Mouse (Mus musculus): ENCODE data around the gene Fam83f.

Gene Fam83f

DNA sequence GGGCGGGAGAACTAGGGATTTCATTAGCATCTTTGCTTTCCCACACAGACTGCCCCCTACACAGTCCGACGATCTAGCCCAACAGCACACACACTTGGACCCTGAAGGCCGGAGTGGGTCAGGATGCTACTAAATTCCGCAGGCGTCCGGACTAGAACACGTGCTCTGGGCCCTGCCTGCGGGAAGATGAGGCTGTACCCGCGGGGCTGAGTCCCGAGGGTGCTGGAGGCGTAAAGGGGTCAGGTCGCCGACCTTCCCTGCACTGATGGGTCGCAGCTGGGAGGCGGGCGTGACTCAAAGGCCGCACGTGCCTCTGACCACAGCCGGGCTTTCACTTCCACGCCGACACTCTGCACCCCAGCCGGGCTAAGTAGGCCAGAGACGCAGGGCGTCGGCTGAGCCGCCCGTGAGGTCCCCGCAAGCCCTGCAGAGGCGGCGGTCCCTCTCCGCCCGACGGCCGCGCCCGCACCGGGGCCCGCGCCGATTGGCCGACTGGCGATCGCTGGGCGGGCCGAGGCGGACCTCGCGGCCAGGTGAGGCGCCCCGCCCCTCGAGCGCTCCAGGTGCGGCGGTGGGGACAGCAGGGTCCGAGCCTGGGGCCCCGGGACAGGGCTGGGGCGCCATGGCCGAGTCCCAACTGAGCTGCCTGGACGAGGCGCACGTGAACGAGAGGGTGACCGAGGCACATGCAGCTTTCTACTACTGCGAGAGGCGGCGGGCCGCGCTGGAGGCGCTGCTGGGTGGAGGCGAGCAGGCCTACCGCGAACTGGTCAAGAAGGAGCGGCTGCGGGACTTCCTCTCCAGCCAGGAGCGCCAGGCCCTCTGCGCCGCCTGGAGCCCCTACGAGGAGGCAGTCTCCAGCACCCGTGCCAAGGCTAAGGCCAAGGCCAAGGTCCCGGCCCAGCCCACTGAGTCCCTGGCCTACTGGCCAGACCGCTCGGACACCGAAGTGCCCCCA, at the start of gene Fam83f:
Gene Fam83f (plus strand): TSS at position 553 of the 958 bp plus-strand sequence.
- DNase-seq (ENCODE audit: low read depth), result no peak

DNA sequence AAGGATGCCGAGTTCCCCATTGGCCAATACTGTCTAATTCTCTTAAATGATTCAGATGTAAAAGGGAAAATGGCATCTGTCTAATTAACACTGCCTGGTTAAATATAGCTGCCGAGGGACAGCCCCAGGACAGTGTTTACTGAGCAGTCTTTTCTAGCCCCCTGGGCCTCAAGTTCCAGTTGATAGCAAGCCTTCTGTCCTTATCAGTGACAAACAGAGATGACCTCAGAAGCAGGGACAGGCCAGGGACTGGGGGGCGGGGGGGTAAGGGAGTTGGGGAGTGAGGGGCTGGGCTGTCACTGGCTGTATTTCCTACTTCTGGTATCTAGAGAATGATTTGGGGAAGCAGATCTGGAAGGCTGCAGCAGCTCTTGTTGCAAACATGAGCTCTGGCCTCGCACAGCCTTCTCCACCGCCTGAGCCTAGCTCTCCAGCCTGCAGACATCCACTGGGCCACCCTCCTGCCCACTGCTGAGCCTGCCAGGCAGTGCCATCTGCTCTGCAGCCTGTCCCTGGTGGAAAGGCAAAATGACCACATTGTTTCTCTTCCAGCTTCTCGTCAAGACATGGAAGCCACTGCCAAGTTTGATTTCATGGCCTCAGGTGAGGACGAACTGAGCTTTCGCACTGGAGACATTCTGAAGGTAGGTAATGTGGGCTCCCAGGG, 48.3 kb upstream of the Fam83f start:
- DNase-seq (ENCODE audit: low read depth), result no peak

- no peak for DNase-seq (ENCODE audit: low read depth)
These were observed 45.2 kb upstream of the Fam83f start for GRCm38 (mm10) chr15:80626472-80626871.

DNA sequence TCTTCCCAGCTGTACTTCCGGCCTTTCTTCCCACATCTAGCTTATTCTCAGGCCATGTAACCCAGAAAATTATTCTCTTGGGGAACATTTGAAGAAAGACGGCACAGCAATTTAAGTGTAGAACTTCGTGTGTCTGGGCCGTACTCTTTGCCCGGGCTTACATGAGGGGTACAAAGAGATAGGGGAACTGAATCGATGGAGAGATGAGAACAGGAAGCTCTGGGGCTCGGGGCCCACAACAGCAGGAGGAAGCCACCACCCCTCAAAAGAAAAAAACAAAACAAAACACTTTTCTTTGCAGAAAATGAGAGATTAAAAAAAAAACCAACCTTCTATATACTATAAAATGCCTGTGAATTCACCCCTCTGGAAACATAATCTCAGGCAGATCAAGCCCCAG, 41.5 kb upstream of the Fam83f start:
- no peak for DNase-seq (ENCODE audit: low read depth)

GRCm38 (mm10) chr15:80630711-80631110, 40.9 kb upstream of the Fam83f start:
- DNase-seq (ENCODE audit: low read depth), result no peak

- no peak for DNase-seq (ENCODE audit: low read depth)
These were observed 40.3 kb upstream of the Fam83f start for GRCm38 (mm10) chr15:80631311-80631710.

DNA sequence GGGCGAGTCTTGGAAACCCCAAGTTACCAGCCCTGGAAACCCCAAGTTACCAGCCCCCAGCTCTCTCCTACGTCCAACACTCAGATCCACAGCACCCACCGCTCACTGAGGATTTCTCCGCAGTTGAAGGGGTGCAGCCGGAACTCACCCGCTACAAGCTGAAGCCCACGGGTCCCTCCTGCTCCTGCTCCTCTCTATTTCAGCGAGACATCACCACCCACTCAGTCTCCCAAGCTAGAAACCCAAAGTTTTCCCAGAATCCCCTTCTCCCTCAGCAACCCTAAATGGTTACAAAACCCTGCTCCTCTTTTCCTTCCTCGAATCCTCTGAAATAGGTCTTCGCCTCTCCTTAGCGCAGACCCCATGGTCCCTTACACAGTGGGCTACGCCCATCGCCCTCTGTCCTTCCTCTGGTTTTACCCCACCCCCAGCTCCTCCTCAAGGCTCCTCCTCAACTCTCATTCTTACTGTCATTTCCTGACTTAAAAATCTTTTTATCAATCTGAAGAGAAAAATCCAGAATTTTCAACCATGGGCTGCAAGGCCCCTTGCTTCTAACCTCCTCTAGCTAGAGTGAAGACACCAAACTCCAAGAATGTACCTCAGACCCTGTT, 39.3 kb upstream of the Fam83f start:
- DNase-seq (ENCODE audit: low read depth), result no peak

GRCm38 (mm10) chr15:80634391-80635193, 37.1 kb upstream of the Fam83f start:
- no peak for DNase-seq (ENCODE audit: low read depth)

GRCm38 (mm10) chr15:80636757-80637372, 34.8 kb upstream of the Fam83f start:
- DNase-seq (ENCODE audit: low read depth), result no peak

GRCm38 (mm10) chr15:80639071-80639702, 32.5 kb upstream of the Fam83f start:
- no peak for DNase-seq (ENCODE audit: low read depth)

DNA sequence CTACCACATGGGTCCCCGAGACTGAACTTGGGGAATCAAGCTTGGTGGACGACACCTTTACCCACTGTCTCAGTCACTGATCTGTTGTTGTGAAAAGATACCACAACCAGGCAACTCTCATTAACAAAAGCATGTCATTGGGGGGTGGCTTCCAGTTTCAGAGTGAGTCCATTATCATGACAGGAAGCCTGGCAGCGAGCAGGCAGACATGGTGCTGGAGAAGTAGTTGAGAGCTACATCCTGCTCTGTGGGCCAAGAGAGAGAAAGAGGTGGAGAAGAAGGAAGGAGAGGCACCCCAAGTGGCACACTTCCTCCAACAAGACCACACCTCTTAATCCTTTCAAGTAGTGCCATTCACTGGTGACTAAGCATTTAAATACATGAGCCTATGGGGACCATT, 31.8 kb upstream of the Fam83f start:
- no peak for DNase-seq (ENCODE audit: low read depth)

DNA sequence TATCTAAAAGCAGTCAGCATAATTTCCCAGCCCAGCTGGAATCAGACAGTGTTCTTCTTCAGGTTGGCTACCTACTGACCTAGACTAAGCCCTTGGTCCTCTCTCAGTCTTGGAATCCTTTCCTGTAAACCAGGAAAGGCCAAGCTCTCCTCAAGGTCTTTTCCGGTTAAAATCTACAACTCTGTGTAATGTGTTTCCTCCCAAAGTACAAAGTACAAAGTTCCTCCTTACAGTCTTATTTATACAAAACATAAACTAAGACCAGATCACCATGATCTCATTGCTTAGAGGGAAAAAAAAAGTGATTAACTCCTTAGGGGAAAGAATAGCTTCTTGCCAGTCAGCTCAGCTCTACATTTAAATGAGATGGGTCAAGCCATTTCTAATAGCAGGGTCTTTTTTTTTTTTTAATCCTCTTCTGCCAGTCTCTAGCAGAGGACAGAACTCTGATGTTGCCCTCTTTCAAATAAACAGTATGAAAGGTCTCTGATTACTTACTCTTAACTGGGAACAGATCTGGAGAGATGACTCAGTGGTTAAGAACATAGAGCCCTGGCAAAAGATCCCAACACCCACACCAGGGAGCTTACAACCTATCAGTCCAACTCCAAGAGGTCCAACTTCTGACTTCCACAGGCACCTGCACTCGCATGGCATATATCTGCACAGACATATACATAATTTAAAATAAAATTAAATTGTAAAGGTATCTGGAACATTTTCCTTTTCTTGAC, 29.8 kb upstream of the Fam83f start:
- no peak for DNase-seq (ENCODE audit: low read depth)

DNA sequence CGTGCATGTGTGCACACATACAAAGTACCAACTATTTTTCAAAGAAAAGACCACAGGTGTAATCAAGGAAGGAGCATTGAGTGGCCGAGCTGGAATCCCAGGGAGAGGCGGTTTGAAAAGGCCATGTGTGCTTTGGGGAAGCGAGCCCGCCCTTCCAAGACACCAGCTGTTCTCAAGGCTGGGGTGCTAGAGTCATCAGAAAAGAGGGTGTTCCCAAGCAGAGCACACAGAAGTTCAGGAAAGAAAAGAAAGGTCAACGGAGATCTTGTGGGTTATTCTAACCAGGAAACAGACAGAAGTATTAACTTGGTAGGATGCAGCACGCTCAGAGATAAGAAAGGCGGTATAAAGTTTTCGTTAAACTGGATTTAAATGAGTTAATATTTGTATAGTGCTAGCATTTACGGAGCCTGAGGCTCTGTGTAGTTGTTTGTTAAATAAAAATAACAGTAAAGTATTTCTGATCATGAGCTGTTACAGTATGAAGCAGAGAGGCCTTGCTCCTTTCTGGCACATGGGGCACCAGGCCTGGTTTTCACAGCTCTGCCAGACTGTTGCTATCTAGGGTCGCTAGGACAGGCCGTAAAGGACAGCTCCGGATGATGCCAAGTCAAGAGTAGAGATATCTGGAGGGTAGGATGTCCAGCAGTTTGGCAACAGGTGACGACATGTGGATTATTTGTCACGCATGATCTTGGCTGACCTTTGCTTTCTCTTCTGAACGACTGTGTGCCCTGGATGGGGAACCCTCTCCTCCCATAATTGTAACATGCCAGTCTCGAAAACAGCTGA, 26.4 kb upstream of the Fam83f start:
- DNase-seq (ENCODE audit: low read depth), result no peak

DNA sequence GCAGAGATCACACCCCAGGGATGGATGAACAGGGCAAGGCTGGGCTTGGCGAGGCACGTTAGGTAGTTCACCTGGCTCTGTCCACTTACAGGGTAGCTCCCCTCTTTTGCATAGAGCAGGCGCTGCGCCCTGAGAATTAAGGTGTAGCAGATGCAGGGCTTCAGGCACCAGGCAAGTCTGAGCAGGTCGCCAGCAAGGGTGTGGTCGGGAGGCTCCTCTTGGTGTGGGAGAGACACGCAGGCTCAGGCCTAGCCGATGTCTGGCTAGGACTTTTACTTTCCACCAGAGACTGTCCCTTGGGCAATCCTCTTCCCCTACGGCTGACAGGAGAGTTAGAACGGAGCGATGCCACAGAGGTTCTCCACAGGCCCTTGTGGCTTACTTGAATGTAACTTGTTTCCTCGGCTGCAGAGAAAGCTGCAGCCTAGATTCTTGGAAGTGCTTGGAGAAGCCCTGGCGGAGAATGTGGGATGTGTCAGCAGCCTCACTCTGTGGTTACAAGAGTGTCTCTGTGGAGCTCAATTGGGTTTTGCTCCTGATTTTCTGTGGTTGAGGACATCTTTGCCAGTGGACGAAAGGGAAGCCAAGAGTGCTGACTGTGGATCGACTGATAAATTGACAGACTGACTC, 22.6 kb upstream of the Fam83f start:
- DNase-seq (ENCODE audit: low read depth), result no peak

- DNase-seq (ENCODE audit: low read depth), result no peak
These were observed 21.2 kb upstream of the Fam83f start for GRCm38 (mm10) chr15:80650412-80650811.

- no peak for DNase-seq (ENCODE audit: low read depth)
These were observed 17.8 kb upstream of the Fam83f start for GRCm38 (mm10) chr15:80653865-80654264.

- no peak for DNase-seq (ENCODE audit: low read depth)
These were observed 12.7 kb upstream of the Fam83f start for GRCm38 (mm10) chr15:80658815-80659471.

DNA sequence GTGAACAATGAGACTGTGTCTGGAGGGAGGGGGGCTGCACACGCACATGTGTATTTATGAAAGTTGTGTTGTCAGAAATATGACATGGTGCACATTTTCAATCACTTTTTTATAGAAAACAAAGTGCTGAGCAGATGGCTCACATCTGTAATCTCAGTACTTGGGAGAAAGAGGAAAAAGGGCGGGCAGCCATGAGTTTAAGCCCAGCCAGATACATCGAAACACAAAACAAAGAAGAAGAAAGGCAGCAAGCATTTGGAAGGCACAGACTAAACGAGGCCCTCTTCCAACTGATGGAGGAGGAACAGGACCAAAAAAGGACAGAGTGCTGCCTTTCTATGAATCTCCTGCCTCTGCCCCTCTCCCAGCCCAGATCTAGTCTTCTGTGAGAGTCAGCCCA, 10.7 kb upstream of the Fam83f start:
- DNase-seq (ENCODE audit: low read depth), result no peak

DNA sequence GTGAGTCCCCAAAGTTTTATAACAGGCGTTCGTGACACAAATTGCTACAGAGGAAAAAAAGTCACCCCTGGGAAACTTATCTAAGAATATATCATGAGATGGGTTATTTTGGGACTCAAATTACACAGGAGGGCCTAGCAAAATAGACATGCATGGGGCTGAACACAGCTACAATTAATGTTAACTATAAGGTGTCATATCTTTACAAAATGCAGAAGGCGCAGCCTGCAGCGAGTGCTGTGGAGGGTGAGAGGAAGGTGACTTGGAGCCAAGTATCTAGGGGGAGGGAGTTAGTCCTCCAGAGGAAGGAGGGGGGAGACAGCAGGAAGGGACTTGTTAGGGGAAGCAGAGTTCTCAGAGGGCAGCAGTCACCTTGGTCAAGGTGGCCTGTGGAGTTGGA, 7.2 kb upstream of the Fam83f start:
- no peak for DNase-seq (ENCODE audit: low read depth)

All from fibroblast of lung, adult 2 months (primary cell).